Mouse (Mus musculus): ENCODE measurements around the gene Nr4a1.

Gene Nr4a1

GRCm38 (mm10) chr15:101256463-101257206 lies 2.6 kb downstream of the Nr4a1 start:
- DNase-seq (ENCODE audit: low spot score in 2 of 2) = peak in 1 of 2 experiments; percentile 7

GRCm38 (mm10) chr15:101258420-101258819 lies 4.4 kb downstream of the Nr4a1 start:
- DNase-seq (ENCODE audit: low spot score in 2 of 2) = peak in 1 of 2 experiments; percentile 14

GRCm38 (mm10) chr15:101259922-101260321 lies 5.9 kb downstream of the Nr4a1 start:
- DNase-seq (ENCODE audit: low spot score in 2 of 2) = no peak

GRCm38 (mm10) chr15:101260387-101260786 lies 6.3 kb downstream of the Nr4a1 start:
- peak in 1 of 2 experiments; percentile 16 for DNase-seq (ENCODE audit: low spot score in 2 of 2)

GRCm38 (mm10) chr15:101260874-101261622 lies 7.0 kb downstream of the Nr4a1 start:
- DNase-seq (ENCODE audit: low spot score in 2 of 2) = peak in 1 of 2 experiments; percentile 8

GRCm38 (mm10) chr15:101262502-101262901 lies 8.4 kb downstream of the Nr4a1 start:
- DNase-seq (ENCODE audit: low spot score in 2 of 2) = peak in 1 of 2 experiments; percentile 23

- peak; percentile 88 to 92 for DNase-seq (ENCODE audit: low spot score in 2 of 2)
Measured at GRCm38 (mm10) chr15:101266132-101266963, 12.3 kb downstream of the Nr4a1 start.

GRCm38 (mm10) chr15:101267053-101268032 lies 13.3 kb downstream of the Nr4a1 start:
- no peak for DNase-seq (ENCODE audit: low spot score in 2 of 2)

GRCm38 (mm10) chr15:101270101-101270820 lies 16.2 kb downstream of the Nr4a1 start:
- peak in 1 of 2 experiments; percentile 13 for DNase-seq (ENCODE audit: low spot score in 2 of 2)

- DNase-seq (ENCODE audit: low spot score in 2 of 2) = no peak
Measured at GRCm38 (mm10) chr15:101271107-101271506, 17.0 kb downstream of the Nr4a1 start.

GRCm38 (mm10) chr15:101271513-101271912 lies 17.4 kb downstream of the Nr4a1 start:
- DNase-seq (ENCODE audit: low spot score in 2 of 2) = peak in 1 of 2 experiments; percentile 14

- DNase-seq (ENCODE audit: low spot score in 2 of 2) = no peak
Measured at GRCm38 (mm10) chr15:101274380-101274779, 20.3 kb downstream of the Nr4a1 start.

GRCm38 (mm10) chr15:101277351-101277899 lies 23.4 kb downstream of the Nr4a1 start:
- DNase-seq (ENCODE audit: low spot score in 2 of 2) = peak; percentile 54 to 56

GRCm38 (mm10) chr15:101278589-101278988 lies 24.5 kb downstream of the Nr4a1 start:
- DNase-seq (ENCODE audit: low spot score in 2 of 2) = no peak

- no peak for DNase-seq (ENCODE audit: low spot score in 2 of 2)
Measured at GRCm38 (mm10) chr15:101279430-101279999, 25.4 kb downstream of the Nr4a1 start.

GRCm38 (mm10) chr15:101282471-101282870 lies 28.4 kb downstream of the Nr4a1 start:
- DNase-seq (ENCODE audit: low spot score in 2 of 2) = no peak

GRCm38 (mm10) chr15:101283183-101283910 lies 29.3 kb downstream of the Nr4a1 start:
- DNase-seq (ENCODE audit: low spot score in 2 of 2) = no peak

- peak; percentile 83 to 88 for DNase-seq (ENCODE audit: low spot score in 2 of 2)
Measured at GRCm38 (mm10) chr15:101283911-101284750, 30.1 kb downstream of the Nr4a1 start, which contains the start of gene Atg101. Atg101 (plus strand) TSS chr15:101284272.

Data from frontal cortex, postnatal 10 days (tissue).